Mouse (Mus musculus) embryo, embryonic 9.5 days (tissue): Measurements from ENCODE around the gene Tgm2.

ENCODE experiments used
- DNase-seq: peaks from one replicate; pipeline ENCODE4 v3.0.0-alpha.2; 2017; ENCODE audit errors: extremely low spot score

Tgm2 gene

GRCm38 (mm10) chr2:158070885-158071632 is 75.2 kb downstream of the Tgm2 start:
- DNase-seq: no peak

DNA sequence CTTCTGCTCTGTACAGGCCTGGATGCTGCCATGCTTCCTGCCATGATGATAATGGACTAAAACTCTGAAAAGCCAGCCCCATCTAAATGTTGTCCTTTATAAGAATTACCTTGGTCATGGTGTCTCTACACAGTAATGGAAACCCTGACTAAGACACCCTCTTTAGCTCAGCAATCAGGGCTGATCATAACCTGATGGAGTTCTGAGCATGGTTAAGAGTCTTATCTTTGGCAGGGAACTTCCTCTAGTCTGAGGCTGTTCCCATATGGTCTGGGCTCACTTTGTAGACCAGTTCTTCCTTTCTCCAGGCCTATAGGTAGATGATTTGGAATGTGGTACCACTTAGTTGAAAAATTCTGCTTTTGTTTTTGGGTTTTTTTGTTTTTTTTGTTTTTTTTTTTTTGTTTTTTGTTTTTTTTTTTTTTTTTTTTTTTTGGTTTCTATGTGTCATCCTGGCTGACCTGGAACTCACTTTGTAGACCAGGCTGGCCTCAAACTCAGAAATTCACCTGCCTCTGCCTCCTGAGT is 77.7 kb downstream of the Tgm2 start:
- DNase-seq: no peak

- DNase-seq: no peak
Observed at GRCm38 (mm10) chr2:158067260-158067824, 78.9 kb downstream of the Tgm2 start.

- no peak for DNase-seq
Observed at GRCm38 (mm10) chr2:158066456-158066855, 79.8 kb downstream of the Tgm2 start.
